Mouse (Mus musculus): Measurements from ENCODE around the gene Osm.

GRCm38 (mm10) chr11:4232644-4233043, 3.6 kb upstream of the Osm start:
- TF ChIP-seq MAFK (IDR thresholded peaks at IDR 0.05; ENCODE audit: insufficient read depth, low read depth, low read length) (no peak), HCFC1 (IDR thresholded peaks at IDR 0.05; ENCODE audit: borderline replicate concordance, insufficient read depth, low read length) (no peak), ZNF384 (IDR thresholded peaks at IDR 0.05; ENCODE audit: low read depth, low read length) (no peak), ZC3H11A (IDR thresholded peaks at IDR 0.05; ENCODE audit: borderline replicate concordance, low read depth, low read length) (no peak)
